Mouse (Mus musculus): ENCODE results near the gene Flad1.

The Flad1 gene

DNA sequence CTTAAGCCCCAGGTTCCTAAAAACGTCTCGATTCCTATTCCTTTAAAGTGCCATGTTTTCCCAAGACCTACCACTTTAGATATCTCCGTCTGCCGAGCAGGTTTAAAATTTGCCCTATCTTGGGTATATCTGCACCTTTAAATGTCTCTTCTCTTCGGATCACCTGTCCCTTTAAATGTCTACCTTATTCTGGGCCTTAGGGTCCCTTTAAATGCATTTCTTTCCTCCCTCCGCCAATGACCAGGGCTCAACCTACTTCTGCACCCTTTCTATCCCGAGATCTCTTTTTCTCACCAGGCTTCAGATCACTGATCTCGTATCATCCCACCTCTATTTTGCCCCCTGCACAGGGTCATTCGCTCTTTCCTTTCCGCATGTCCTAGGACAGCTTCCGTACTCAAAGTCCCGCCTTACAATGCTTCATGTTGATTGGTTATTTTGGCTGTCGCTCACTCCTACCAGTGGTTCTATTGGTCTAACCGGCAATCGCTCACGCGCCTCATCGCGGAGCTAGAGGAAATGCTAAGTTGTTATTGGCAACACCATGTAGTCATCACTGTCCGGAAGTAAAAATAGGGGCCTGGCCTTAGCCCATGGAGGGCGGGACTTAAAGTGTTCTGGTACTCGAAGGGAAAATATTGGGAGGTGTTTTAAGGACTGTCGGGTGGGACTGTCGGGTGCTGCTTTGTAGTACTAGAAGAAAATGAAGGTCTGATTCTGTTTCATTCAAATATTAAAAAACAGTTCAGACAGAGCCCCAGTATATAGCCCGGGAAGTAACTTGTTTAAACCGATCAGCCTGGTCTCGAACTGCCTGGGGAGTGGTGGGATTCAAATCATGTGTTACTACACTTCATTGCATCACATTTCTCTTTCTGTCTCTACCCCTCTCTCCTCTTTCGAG lies at the start of gene Flad1:
Gene Flad1, minus strand, starts transcription at position 381 of the 904 bp plus-strand sequence.
- DNase-seq (ENCODE audit: low read depth, low spot score): peak; percentile 100

DNA sequence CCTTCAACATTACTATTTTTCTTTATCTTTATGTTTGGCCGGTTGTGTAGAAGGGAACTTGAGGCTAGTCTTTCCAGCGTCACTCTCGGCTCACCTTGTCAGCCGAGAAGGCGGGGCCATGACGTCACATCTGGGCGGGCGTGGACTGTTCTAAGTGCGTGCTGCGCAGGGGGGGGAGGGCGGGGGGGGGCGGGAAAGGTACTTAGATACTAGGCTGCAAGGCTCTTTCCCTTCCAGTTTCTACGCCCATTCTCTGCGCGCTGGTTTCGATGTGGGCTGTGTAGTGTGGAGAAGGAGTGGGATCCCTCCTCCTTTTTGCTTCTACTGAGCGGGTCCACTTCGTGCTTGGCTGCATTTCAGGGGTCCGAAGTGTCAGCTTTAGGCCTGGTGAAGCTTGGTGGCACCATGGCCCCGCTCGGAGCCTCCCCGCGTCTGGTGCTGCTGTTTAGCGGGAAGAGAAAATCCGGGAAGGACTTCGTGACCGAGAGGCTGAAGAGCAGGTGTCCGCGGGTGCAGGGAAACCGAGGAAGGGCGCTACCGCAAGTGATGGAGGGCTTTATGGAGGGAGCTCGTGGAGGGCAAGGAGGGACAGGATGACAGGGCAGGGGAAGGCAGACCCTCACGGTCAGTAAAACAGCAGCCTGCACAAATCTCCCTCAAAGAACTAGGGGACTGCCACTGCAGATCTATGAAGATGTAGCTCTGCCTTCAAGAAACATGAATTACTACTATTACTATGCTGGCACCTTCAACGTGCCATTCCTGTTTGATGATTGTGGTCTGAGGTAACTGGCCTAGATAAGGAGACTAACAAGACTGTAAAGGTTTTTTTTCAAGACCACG lies 47.5 kb upstream of the Flad1 start:
- peak; percentile 92 for DNase-seq (ENCODE audit: low read depth, low spot score)

DNA sequence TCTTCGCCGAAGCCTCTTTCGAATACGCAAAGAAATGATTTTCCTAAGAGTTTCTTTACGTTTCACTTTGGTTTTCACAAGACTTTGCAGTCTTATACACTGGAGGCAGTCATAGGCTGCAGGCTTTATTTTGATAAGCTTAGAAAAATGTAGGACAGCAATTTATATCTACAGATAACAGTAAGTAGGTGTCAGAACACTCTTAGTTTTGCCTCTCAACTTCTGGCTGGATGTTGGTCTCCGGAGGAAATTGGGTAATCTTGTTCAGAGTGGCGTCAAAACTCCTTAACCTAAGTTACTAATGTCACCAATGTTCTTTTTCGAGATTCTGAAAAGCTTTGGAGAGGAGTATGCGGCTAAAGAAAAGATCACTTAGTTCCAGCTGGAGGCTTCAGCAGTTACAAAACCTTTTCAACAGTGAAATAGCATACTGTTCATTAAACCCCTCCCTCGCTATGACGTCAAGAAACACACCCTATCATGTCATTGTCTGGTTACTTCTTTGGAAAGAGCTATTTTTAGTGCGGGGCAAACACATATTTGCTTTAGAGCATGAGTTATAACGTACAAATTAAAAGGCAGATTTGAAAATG lies 46.8 kb upstream of the Flad1 start:
- no peak for DNase-seq (ENCODE audit: low read depth, low spot score)

- DNase-seq (ENCODE audit: low read depth, low spot score): peak; percentile 81
These were observed 45.3 kb upstream of the Flad1 start for GRCm38 (mm10) chr3:89456726-89457665.

- peak; percentile 36 for DNase-seq (ENCODE audit: low read depth, low spot score)
These were observed 44.2 kb upstream of the Flad1 start for GRCm38 (mm10) chr3:89455786-89456285.

DNA sequence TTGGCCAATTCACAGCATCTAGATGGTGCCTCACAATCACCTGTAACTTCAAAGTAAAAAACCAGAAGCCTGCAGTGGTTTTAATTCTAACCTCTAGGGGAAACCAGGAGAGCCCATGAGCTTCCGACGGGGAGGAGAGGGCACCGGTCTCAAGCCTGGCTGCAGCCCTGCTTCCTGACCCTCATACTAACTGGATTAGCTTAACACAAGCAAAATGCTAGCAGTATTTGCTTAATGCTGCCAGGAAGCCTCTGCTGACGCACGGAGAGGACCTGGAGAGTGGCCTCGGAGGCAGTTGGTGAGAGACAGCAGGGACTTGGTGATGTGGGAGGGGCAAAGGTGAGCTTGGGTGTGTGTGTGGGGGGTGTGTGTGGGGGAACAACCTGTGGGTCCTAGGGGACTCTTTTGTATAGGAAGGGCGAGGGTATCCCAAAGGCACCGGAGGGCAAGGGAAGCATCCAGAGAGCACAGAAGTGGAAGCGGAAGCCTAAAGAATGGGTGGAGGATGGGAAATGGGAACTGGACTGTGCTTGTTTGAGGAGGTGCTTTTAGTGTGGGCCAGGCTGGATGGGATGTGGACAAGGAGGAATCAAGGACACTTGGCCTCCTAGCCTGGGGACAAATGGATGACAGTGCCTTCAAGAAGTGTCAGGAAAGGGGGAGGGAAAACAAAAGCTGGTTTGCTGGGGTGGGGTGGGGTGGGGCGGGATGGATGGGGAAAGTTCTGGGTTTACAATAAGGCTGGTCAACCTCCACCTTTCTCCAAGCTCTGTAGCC lies 42.9 kb upstream of the Flad1 start, which contains the start of gene Pmvk:
Gene Pmvk, plus strand, starts transcription at position 141 of the 777 bp plus-strand sequence.
- DNase-seq (ENCODE audit: low read depth, low spot score): no peak

DNA sequence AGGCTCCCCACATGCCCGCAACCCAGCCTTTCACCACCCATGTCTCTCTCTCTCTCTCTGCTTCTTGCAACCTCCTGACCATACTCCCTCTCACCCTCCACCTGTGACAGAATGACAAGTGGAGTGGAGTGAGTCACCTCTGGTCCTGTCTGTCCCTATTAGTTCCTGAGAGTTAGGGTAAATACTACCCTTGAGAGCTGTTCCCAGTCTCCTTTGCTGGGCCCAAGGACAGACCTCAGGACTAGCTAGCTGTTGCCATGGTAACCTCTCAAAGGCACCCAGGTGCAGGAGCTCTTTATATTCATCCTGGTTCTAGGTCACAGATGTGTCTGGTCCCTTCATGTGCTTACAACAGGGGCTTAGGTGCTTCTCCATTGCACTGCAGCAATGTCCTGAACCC lies 40.2 kb upstream of the Flad1 start:
- DNase-seq (ENCODE audit: low read depth, low spot score): no peak

GRCm38 (mm10) chr3:89449541-89449940 lies 37.9 kb upstream of the Flad1 start:
- DNase-seq (ENCODE audit: low read depth, low spot score): peak; percentile 79

DNA sequence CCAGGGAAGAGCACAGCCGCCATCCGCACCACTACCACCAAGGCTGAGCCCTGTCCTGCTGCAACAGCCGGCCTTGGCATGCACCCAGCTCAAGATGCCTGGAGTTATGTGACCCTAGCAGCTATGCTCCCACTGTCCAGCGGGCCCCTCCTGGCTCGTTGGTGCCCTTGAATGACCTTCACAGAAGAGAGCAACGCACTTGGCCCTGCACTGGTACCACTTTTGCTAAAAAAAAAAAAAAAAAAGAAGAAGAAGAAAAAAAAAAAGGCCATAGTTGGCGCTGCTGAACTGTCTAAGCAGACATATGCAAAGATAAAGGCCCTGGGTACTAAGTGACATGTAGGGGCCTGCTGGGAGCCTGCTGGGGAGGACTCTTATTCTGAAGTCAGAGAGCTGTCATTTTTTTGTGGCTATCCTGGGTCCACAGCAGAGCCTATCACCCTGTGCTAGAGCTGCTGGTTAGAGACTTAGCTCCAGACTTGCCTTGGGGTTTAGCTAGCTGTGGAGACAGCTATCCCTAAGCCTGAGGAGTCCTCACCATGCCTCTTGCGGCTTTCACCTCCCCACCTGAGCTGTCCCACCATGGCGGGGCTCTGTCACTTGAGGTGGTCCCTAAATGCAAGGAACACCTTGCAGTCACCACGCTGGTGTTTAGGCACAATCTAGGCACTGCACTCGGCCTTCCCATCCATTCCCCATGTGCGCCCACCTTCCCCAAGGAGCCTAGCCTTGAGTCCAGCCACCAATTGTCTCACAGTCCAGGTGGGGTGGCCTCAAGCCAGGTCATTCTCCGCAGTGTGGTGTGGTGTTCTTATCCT lies 37.3 kb upstream of the Flad1 start:
- no peak for DNase-seq (ENCODE audit: low read depth, low spot score)

GRCm38 (mm10) chr3:89440691-89441090 lies 29.0 kb upstream of the Flad1 start:
- DNase-seq (ENCODE audit: low read depth, low spot score): no peak

GRCm38 (mm10) chr3:89437269-89437668 lies 25.6 kb upstream of the Flad1 start:
- DNase-seq (ENCODE audit: low read depth, low spot score): peak; percentile 57

DNA sequence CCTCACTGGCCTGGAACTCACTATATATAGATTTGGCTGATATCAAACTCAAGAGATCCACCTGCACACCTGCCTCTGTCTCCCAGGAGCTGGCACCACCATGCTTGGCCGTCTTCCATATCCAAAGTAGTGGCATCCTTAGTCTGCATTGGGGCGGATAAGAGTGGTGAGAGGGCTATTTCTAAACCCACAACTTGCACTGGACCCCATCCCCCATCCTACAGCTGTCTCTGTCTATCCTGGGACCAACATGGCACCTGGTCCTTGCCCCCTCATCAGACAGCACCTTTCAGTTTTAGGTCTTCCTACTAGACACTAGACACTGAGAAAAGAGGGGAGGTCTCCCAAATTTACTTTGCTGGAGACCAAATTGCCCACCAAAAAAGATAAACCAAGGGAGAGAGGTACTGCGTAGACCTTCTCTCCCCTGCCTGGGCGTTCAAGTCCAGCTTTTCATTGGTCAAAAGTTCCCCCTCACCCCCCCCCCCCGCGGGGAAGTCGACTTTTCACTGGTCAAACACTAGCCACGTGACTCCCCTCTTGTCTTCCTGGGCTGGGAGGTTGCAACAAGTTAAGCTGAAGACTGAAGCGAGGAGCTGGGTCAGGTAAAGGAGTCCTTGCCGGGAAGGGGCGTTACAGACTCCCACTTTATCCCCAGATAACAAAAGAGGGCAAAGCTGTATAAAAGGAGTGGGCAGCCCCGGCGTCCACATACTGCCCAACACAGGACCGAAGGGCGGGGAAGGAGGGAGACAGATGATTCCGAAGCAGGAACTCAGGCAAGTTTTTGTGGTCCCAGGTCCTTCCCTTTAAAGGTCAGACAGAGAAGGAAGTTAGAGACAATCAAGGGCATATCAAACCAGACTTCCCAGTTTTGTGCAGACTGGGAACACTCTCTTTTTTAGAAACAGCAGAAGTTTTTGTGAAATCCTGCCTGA lies 24.8 kb upstream of the Flad1 start, which contains the start of gene Pbxip1:
Gene Pbxip1, plus strand, starts transcription at position 531 of the 938 bp plus-strand sequence.
- peak; percentile 88 for DNase-seq (ENCODE audit: low read depth, low spot score)

DNA sequence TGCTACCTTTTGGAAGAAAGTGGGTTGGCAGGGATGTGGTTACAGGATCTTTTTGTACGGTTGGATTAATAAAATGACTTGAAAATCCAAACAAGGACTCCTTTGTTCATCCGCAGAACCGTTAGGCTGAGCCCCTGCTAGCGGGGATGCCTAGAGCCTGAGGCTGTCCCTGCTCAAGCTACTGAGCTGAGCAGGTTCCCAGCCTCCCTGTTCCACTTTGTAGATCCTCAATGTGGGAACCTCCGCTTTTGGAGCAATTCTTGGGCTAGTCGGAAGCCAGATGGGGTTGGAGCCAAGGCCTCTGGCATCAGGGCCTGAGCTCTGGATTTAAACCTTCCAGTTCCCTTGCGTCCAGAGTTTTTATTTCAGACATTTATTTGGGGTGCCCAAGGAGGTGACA lies 23.4 kb upstream of the Flad1 start:
- DNase-seq (ENCODE audit: low read depth, low spot score): no peak

DNA sequence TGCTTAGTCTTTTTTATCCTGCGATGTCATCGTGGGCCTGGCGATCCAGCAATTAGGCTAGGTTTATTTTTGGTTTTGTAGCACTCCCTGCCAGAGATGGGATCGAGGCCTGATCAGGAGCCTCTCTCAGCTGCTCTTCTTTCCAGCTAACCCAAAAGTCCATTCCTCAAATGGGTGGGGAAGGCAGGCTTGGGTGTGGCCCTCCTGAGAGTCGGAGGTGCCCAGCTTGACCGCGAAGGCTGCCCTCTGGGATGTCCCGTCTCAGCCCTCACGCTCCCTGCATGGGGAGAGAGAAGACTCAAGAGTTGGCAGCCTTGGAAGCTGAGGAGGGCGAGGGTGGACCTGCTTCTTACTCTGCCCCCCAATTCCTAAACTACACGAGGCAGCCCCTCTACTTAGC lies 22.9 kb upstream of the Flad1 start:
- no peak for DNase-seq (ENCODE audit: low read depth, low spot score)

DNA sequence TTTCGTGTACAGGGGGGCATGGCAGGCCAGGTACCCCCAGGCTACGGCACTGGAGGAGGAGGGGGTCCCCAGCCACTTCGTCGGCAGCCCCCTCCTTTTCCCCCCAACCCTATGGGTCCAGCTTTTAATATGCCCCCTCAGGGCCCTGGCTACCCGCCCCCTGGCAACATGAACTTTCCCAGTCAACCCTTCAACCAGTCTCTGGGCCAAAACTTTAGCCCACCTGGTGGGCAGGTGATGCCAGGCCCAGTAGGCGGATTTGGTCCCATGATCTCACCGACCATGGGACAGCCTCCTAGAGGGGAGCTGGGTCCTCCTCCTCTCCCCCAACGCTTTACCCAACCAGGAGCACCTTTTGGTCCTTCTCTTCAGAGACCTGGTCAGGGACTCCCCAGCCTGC lies 20.9 kb upstream of the Flad1 start:
- no peak for DNase-seq (ENCODE audit: low read depth, low spot score)

DNA sequence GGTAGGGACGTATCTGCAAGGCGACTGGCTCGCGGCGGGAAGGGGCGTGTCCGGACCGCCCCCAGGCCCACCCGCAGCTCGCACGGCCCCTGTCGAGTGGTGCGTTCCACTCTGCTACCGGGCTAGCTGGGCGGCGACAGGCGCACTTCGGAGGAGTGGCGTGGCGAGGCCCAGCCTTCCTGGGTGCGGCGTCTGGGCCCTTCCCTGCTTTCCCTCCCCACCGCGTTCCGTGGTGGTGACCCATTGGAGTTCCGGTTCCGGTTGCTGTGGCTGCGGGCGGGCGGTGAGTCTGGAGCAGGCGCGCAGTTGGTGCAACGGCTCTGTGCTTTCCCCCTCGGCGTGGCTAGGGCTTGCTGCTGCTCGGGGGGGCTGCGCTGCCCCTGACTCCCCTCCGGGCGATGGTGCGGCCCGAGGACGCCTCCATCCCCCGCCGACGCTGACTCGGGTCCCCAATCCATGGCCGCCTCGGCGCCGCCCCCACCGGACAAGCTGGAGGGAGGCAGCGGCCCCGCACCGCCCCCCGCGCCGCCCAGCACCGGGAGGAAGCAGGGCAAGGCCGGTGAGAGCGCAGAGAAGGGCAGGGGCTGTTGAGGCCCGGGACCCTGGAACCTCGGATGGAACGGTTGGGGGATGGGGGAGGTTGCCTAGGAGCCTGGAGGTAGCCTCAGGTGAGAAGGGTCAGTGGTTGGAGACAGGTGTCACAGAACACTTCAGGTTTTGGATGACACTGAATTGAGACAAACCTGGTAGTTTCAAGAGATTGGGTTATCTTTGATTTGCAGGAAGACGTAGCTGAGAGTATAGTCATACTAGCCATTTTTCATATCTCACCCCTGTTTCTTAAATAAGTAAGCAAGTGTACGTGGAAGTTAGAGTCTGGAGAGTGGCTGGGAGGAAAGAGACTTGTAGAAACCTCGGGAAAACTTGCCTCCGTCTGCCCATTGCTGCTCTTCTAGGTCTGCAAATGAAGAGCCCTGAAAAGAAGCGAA lies 18.8 kb upstream of the Flad1 start, which contains the start of gene Pygo2:
Gene Pygo2, plus strand, starts transcription at position 44 of the 989 bp plus-strand sequence.
- peak; percentile 96 for DNase-seq (ENCODE audit: low read depth, low spot score)

Data from 3T3-L1 (cell line).